Mouse (Mus musculus) heart, embryonic 16.5 days (tissue): ENCODE results near the gene Ttll13. TPM values are rescaled to one million over a fixed set of nuclear protein-coding genes. Genes with fewer than 3 reads are reported as not detected.
A peak's percentile ranks its signal among the peaks of the same experiment; 100 is the strongest.

Experiments
- ATAC-seq: fragments of 200-750 bp; cut with Nextera tagmentation; replicated peaks from 2 replicates; pipeline ENCODE4 v1.8.0; 2017; ENCODE audit warnings: moderate number of reproducible peaks; ENCODE audit not compliant: insufficient read depth, low FRiP score; ENCODE audit errors: extremely low read depth
- H3K27ac ChIP-seq: fragments of 300-500 bp; sonication (generic); 2 replicates; pipeline ENCODE4 v1.5.1; 2014; ENCODE audit warnings: mild to moderate bottlenecking, low read length, control low read depth, moderate library complexity
- H3K27me3 ChIP-seq: fragments of 300-500 bp; sonication (generic); 2 replicates; pipeline ENCODE4 v1.6.1; 2014; ENCODE audit warnings: low read length, mixed read lengths; ENCODE audit not compliant: control insufficient read depth, insufficient read depth
- H3K36me3 ChIP-seq: fragments of 300-500 bp; sonication (generic); 2 replicates; pipeline ENCODE4 v1.6.1; 2014; ENCODE audit not compliant: control insufficient read depth, insufficient read depth
- H3K4me1 ChIP-seq: fragments of 300-500 bp; sonication (generic); 2 replicates; pipeline ENCODE4 v1.6.1; 2014; ENCODE audit warnings: low read length, mixed read lengths; ENCODE audit not compliant: control insufficient read depth, insufficient read depth
- H3K4me2 ChIP-seq: fragments of 300-500 bp; sonication (generic); 2 replicates; pipeline ENCODE4 v1.6.1; 2014; ENCODE audit warnings: low read depth, mild to moderate bottlenecking, control low read depth, low read length
- H3K4me3 ChIP-seq: fragments of 300-500 bp; sonication (generic); 2 replicates; pipeline ENCODE4 v1.5.1; 2014; ENCODE audit warnings: mild to moderate bottlenecking, control low read depth, low read length
- H3K9ac ChIP-seq: fragments of 300-500 bp; sonication (generic); 2 replicates; pipeline ENCODE4 v1.6.1; 2014; ENCODE audit warnings: low read length, control low read depth
- H3K9me3 ChIP-seq: fragments of 300-500 bp; sonication (generic); replicated peaks from 2 replicates; pipeline ENCODE4 v1.6.1; 2016; ENCODE audit warnings: low read length; ENCODE audit not compliant: control insufficient read depth
- WGBS: fragments of 180-500 bp; shearing (Covaris S2); extraction: QIAGEN DNeasy Blood & Tissue Kit; methylation state at CpG from one replicate; pipeline ENCODE4 v1.1.7; 2014; 5-methylcytosine and 5-hydroxymethylcytosine counted together
- polyA plus RNA-seq: library from polyadenylated mRNA; unstranded; fragments of >200 nt; fragmentation: Nextera tagmentation; extraction: Ambion mirVana; gene quantifications from 2 replicates; pipeline ENCODE4 v1.2.1, GENCODE M21; 2015

Gene Ttll13
- polyA plus RNA-seq, 1 experiment from 2014 or later: 0.60 TPM

- no peak for ATAC-seq
- peaks cover 48% of the 10 kb centered on the region for H3K36me3 ChIP-seq
- no peaks in the 10 kb centered on the region for H3K4me1 ChIP-seq
- no peak overlapping the region for H3K9ac ChIP-seq
- no peaks in the 10 kb centered on the region for H3K27me3 ChIP-seq
- H3K27ac ChIP-seq: no peak overlapping the region
- H3K4me2 ChIP-seq: no peak overlapping the region
- no peak overlapping the region for H3K4me3 ChIP-seq
- H3K9me3 ChIP-seq: no peaks in the 10 kb centered on the region
- 80% methylated on average over 4 of the region's 4 CpGs for WGBS
Observed at GRCm38 (mm10) chr7:80221179-80221750, 24.9 kb upstream of the Ttll13 start.

GRCm38 (mm10) chr7:80227065-80227464 lies 19.1 kb upstream of the Ttll13 start:
- Histone ChIP-seq H3K4me1 (peaks cover 8% of the 10 kb centered on the region), H3K4me2 (no peak overlapping the region), H3K27me3 (no peaks in the 10 kb centered on the region), H3K4me3 (no peak overlapping the region), H3K27ac (no peak overlapping the region), H3K36me3 (peaks cover 27% of the 10 kb centered on the region), H3K9ac (no peak overlapping the region), H3K9me3 (no peaks in the 10 kb centered on the region)
- WGBS: 94% methylated on average over 4 of the region's 4 CpGs
- no peak for ATAC-seq

DNA sequence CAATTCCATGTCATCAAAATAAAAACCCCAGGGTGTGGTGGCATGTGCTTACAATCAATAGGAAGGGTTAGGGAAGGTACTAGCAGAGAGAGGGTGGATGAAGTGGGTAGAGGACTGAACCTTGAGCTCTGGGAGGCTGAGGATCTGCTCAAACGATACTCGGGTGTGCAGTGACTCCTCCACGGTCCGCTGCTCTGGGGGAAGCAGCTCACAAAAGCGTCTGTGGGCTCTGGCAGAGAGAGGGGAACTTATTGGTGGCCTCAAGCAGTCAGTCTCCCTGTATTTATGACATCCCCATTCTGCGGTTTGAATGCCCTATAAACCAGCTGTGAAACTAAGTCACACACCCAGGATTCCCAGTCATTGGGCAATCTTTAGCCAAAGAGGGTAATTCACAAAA lies 16.0 kb upstream of the Ttll13 start:
- Histone ChIP-seq H3K9ac (no peak overlapping the region), H3K36me3 (peaks cover 13% of the 10 kb centered on the region), H3K4me1 (peaks cover 14% of the 10 kb centered on the region), H3K4me3 (no peak overlapping the region), H3K27ac (no peak overlapping the region), H3K27me3 (no peaks in the 10 kb centered on the region), H3K4me2 (no peak overlapping the region), H3K9me3 (no peaks in the 10 kb centered on the region)
- WGBS: 66% methylated on average over 6 of the region's 6 CpGs
- ATAC-seq: no peak

DNA sequence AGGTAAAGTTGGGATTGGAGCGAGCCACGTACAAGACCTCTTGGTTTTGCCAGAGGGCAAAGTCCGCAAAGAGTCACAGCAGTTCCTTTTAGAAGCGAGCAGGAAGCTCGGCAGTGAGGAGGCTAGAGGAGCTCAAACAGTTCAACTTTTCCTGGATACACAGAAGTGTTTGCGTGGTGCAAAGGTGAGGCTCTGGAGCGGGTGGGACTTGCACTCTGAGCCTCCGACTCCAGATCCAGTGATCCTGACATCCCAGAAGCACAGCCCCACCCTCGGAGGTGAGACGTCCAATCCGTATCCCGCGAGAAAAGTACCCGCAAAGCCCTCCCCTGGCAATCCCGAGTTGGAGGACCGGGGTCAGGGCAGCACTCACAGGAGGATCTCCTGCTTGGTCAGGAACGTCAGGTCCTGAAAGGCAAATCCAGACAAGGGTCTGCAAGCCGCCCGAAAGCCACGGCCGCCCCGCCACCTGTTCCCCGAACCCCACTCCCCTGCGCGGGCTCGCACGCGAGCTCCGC lies 14.1 kb upstream of the Ttll13 start:
- under 1% methylated on average over 29 of the region's 29 CpGs for WGBS
- peak; percentile 11 for ATAC-seq
- Histone ChIP-seq H3K36me3 (peaks cover 5% of the 10 kb centered on the region; the same call in 1 of the 2 replicates), H3K4me3 (peak overlapping the region; percentile 92), H3K9ac (peak overlapping the region; percentile 75), H3K4me1 (peaks cover 14% of the 10 kb centered on the region), H3K27me3 (no peaks in the 10 kb centered on the region), H3K4me2 (peak overlapping the region; percentile 85), H3K9me3 (no peaks in the 10 kb centered on the region), H3K27ac (peak overlapping the region; percentile 71)

DNA sequence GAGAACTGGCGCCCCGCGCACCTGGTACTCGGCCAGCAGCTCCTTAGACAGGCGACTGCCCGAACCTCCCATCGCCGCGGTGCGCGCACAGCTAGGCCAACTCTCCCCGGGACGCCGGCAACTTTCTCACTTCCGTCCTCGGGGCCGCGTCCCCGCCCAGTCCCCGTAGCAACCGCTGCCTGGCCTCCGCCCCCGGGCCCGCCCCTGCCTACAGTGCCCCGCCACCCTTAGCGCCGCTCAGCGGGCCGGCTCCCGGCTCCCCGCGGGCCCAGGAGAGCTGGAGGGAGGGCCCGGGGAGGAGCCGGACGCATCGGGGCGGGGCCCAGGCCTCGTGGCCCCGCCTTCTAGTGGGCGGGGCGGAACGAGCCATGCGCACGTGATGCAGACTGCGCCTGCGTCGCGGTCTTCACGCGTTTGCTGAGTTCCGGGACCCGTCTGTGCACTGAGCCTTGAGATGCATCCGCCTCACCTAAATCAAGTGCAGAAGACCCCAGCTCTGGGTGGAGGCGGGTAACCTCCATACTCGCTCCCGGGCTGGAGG lies 13.6 kb upstream of the Ttll13 start, which contains the start of the genes Cib1 and Gdpgp1:
Gene Cib1, minus strand, starts transcription at position 325 of the 541 bp plus-strand sequence.
Gene Gdpgp1, plus strand, starts transcription at position 377 of the 541 bp plus-strand sequence.
- no peaks in the 10 kb centered on the region for H3K27me3 ChIP-seq
- WGBS: under 1% methylated on average over 56 of the region's 56 CpGs
- peak within 1 kb of the TSS; percentile 76 for H3K27ac ChIP-seq
- peak within 1 kb of the TSS; percentile 85 for H3K4me2 ChIP-seq
- H3K4me3 ChIP-seq: peak within 1 kb of the TSS; percentile 92
- H3K36me3 ChIP-seq: no peaks in the 10 kb centered on the region; the same call in 1 of the 2 replicates
- H3K9me3 ChIP-seq: no peaks in the 10 kb centered on the region
- peak; percentile 100 for ATAC-seq
- peaks cover 14% of the 10 kb centered on the region for H3K4me1 ChIP-seq
- peak within 1 kb of the TSS; percentile 83 for H3K9ac ChIP-seq

DNA sequence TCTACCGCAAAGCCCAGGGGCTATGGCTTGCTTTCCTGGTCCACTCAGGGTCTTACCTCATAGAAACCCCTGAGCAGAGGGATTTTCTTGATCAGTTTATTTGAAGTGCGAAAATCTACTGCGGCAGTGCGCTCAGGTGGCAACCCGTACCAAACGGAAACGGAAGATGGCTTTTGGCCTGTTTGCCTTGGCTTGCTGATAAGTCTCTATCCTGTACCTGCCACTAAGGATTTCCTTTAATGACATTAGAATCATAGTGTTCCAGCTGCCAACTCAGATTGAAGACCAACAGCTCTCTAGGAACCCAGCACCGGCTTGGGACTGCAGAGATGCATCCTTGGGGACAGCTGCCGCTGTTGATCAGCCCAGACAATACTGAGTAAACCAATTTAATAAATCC lies 12.4 kb upstream of the Ttll13 start:
- no peak for ATAC-seq
- Histone ChIP-seq H3K27me3 (no peaks in the 10 kb centered on the region), H3K9ac (no peak overlapping the region), H3K27ac (no peak overlapping the region), H3K4me2 (peak overlapping the region; percentile 85), H3K9me3 (no peaks in the 10 kb centered on the region), H3K4me3 (peak overlapping the region; percentile 9; the same call in 1 of the 2 replicates), H3K4me1 (peaks cover 14% of the 10 kb centered on the region), H3K36me3 (0 out of 2 replicates have a peak, but pooled peaks cover 3% of the 10 kb centered on the region)
- 63% methylated on average over 9 of the region's 9 CpGs for WGBS

- H3K9me3 ChIP-seq: no peaks in the 10 kb centered on the region
- H3K27me3 ChIP-seq: no peaks in the 10 kb centered on the region
- ATAC-seq: no peak
- no peak overlapping the region for H3K4me2 ChIP-seq
- peaks cover 11% of the 10 kb centered on the region; the same call in 1 of the 2 replicates for H3K36me3 ChIP-seq
- 79% methylated on average over 10 of the region's 10 CpGs for WGBS
- no peak overlapping the region for H3K27ac ChIP-seq
- H3K4me3 ChIP-seq: no peak overlapping the region
- no peak overlapping the region for H3K9ac ChIP-seq
- H3K4me1 ChIP-seq: peaks cover 3% of the 10 kb centered on the region
Observed at GRCm38 (mm10) chr7:80238542-80238941, 7.6 kb upstream of the Ttll13 start.

DNA sequence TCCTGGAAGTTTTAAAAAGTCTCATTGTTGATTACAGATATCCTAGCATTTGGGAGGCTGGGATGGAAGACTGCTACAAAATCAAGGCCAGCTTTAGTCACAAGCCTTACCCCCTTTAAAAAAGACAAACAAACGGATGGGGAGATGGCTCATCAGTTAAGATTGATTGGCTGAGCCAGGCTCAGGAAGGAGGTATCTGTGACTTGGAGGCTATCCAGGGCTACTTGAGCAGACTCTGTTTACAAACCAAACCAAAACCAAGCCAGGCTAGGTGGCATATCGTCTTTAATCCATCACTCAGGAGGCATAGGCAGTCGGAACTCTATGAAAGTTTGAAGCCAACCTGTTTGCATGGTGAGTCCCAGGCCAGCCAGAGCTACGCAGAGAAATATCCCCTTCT lies 4.5 kb upstream of the Ttll13 start:
- Histone ChIP-seq H3K27me3 (no peaks in the 10 kb centered on the region), H3K27ac (no peak overlapping the region), H3K9ac (no peak overlapping the region), H3K4me2 (no peak overlapping the region), H3K36me3 (peaks cover 11% of the 10 kb centered on the region; the same call in 1 of the 2 replicates), H3K4me3 (no peak overlapping the region), H3K9me3 (no peaks in the 10 kb centered on the region), H3K4me1 (no peaks in the 10 kb centered on the region)
- no peak for ATAC-seq
- WGBS: 76% methylated on average over 4 of the region's 4 CpGs

DNA sequence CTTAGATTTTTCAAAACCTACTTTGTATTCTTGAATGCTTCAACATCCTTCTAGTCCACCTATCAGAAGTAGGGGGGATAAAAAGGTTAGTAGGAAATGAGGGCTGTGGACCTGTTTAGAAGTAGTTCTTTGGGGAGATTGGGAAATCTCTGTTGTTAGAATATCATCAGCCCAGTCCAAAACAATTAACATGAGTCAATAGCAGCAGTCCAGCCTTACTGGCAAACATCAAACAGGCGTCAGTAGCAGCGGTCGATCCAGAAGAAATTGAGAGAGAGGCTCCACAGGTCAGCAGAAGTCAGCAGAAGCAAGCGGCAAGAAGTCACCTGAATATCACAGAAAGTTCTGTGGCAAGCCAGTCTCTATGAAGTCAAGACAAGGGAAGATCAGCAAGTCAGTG lies 1.3 kb upstream of the Ttll13 start:
- Histone ChIP-seq H3K36me3 (0 out of 2 replicates have a peak, but pooled peaks cover 6% of the 10 kb centered on the region), H3K4me1 (peaks cover 4% of the 10 kb centered on the region; the same call in 1 of the 2 replicates), H3K4me3 (no peak overlapping the region), H3K27me3 (no peaks in the 10 kb centered on the region), H3K9me3 (no peaks in the 10 kb centered on the region), H3K9ac (no peak overlapping the region), H3K27ac (no peak overlapping the region), H3K4me2 (no peak overlapping the region)
- ATAC-seq: no peak
- 87% methylated on average over 4 of the region's 4 CpGs for WGBS
